Mouse (Mus musculus) CH12.LX (cell line): ENCODE measurements at regions not wholly inside any gene's neighbourhood (a gene's known extent, or its start where the extent isn't known, plus 50 kb on each side); places are given as distances from the start of the nearest gene placed in this dataset.

Experiments used
- DNase-seq: peaks from one replicate; pipeline ENCODE4 v3.0.0-alpha.2; 2013; ENCODE audit errors: extremely low read depth
- H3K27ac ChIP-seq: 2 replicates; pipeline ENCODE4 v1.5.1; 2012; ENCODE audit warnings: low read depth, mild to moderate bottlenecking, control low read depth, moderate library complexity; ENCODE audit not compliant: insufficient read depth
- H3K27me3 ChIP-seq: replicated peaks from 2 replicates; pipeline ENCODE3; 2012; ENCODE audit warnings: inconsistent platforms
- H3K36me3 ChIP-seq, 2 experiments: replicated peaks in 1 of 2; 2 replicates each; pipeline versions ENCODE3 to v1.6.1; 2012; ENCODE audit warnings: inconsistent platforms in 1 of 2, low read length in 1 of 2, mild to moderate bottlenecking in 1 of 2, mixed read lengths in 1 of 2, moderate library complexity in 1 of 2; ENCODE audit not compliant: control insufficient read depth in 1 of 2, insufficient read depth in 1 of 2
- H3K4me1 ChIP-seq, 2 experiments: 2 replicates each; pipeline ENCODE4 v1.6.1; 2012; ENCODE audit warnings: inconsistent platforms in 1 of 2, moderate library complexity in 1 of 2; ENCODE audit not compliant: insufficient read depth in 2 of 2, control insufficient read depth in 1 of 2
- H3K4me2 ChIP-seq: 2 replicates; pipeline ENCODE4 v1.6.1; 2012; ENCODE audit warnings: low read depth, mild to moderate bottlenecking, control low read depth; ENCODE audit not compliant: poor library complexity, insufficient read depth, severe bottlenecking
- H3K4me3 ChIP-seq, 3 experiments: fragments of 150-350 bp in 1 of 3; sonication (generic) in 1 of 3; replicated peaks in 1 of 3; 2 replicates each; pipeline versions ENCODE3 to v1.5.1; 2011 to 2012; ENCODE audit warnings: low read depth in 2 of 3, low read length in 2 of 3, mild to moderate bottlenecking in 2 of 3, moderate library complexity in 2 of 3, control low read depth in 1 of 3, improper control_type of control experiment in 1 of 3, inconsistent platforms in 1 of 3, mixed read lengths in 1 of 3; ENCODE audit not compliant: poor library complexity in 1 of 3
- H3K79me2 ChIP-seq: replicated peaks from 2 replicates; pipeline ENCODE4 v1.6.1; 2012; ENCODE audit warnings: mild to moderate bottlenecking, moderate library complexity; ENCODE audit not compliant: control insufficient read depth, poor library complexity, insufficient read depth, severe bottlenecking; ENCODE audit errors: extremely low read depth
- H3K9ac ChIP-seq: 2 replicates; pipeline ENCODE4 v1.6.1; 2012; ENCODE audit warnings: low read depth, mild to moderate bottlenecking, control low read depth, moderate library complexity; ENCODE audit not compliant: insufficient read depth
- H3K9me3 ChIP-seq: replicated peaks from 2 replicates; pipeline ENCODE3; 2012; ENCODE audit warnings: low read length, inconsistent platforms, mixed read lengths
- CHD1 ChIP-seq: IDR thresholded peaks from 2 replicates; pipeline ENCODE4 v1.6.1; 2012; ENCODE audit warnings: low read depth, low read length, improper control_type of control experiment, inconsistent platforms
- E2F4 ChIP-seq: IDR thresholded peaks from 2 replicates; pipeline ENCODE4 v1.6.1; 2011; ENCODE audit warnings: low read depth, low read length, improper control_type of control experiment; ENCODE audit not compliant: insufficient replicate concordance
- GABPA ChIP-seq: IDR thresholded peaks from 2 replicates; pipeline ENCODE4 v1.6.1; 2012; ENCODE audit warnings: low read depth, low read length, improper control_type of control experiment, inconsistent platforms; ENCODE audit not compliant: insufficient replicate concordance
- KAT2A ChIP-seq: IDR thresholded peaks from 2 replicates; pipeline ENCODE4 v1.6.1; 2012; ENCODE audit warnings: low read length, improper control_type of control experiment, inconsistent platforms; ENCODE audit not compliant: insufficient replicate concordance
- MAZ ChIP-seq: IDR thresholded peaks from 2 replicates; pipeline ENCODE4 v1.6.1; 2012; ENCODE audit warnings: low read depth, mild to moderate bottlenecking, inconsistent platforms, low read length, improper control_type of control experiment, moderate library complexity
- MYC ChIP-seq: IDR thresholded peaks from 2 replicates; pipeline ENCODE4 v1.6.1; 2011; ENCODE audit warnings: low read depth, mild to moderate bottlenecking, improper control_type of control experiment, low read length
- NELFE ChIP-seq: IDR thresholded peaks from 2 replicates; pipeline ENCODE4 v1.6.1; 2011; ENCODE audit warnings: low read depth, low read length, improper control_type of control experiment
- NRF1 ChIP-seq: IDR thresholded peaks from 2 replicates; pipeline ENCODE4 v1.6.1; 2014; ENCODE audit warnings: low read depth, mild to moderate bottlenecking, inconsistent platforms, low read length, improper control_type of control experiment, moderate library complexity
- RAD21 ChIP-seq: IDR thresholded peaks from 2 replicates; pipeline ENCODE4 v1.6.1; 2011; ENCODE audit warnings: low read depth, mild to moderate bottlenecking, low read length, improper control_type of control experiment, moderate library complexity
- TCF12 ChIP-seq: IDR thresholded peaks from 2 replicates; pipeline ENCODE4 v1.6.1; 2014; ENCODE audit warnings: low read depth, mild to moderate bottlenecking, inconsistent platforms, low read length, improper control_type of control experiment
- UBTF ChIP-seq: IDR thresholded peaks from 2 replicates; pipeline ENCODE4 v1.6.1; 2012; ENCODE audit warnings: low read depth, mild to moderate bottlenecking, inconsistent platforms, low read length, improper control_type of control experiment, moderate library complexity
- USF2 ChIP-seq: conservative IDR thresholded peaks from 2 replicates; pipeline ENCODE4 v1.6.1; 2011; ENCODE audit warnings: low read depth, low read length, improper control_type of control experiment
- ZMIZ1 ChIP-seq: IDR thresholded peaks from 2 replicates; pipeline ENCODE4 v1.6.1; 2012; ENCODE audit warnings: low read depth, mild to moderate bottlenecking, inconsistent platforms, low read length, improper control_type of control experiment
- dilution Hi-C: fragments of 300-500 bp; cut with MboI; formaldehyde crosslinking; loops from 2 replicates; pipeline ENCODE4 v1.14.3; 2020; ENCODE audit warnings: low sequenced_read_pairs; ENCODE audit not compliant: extremely low pct_unique_long_range_greater_than_20kb, extremely low pct_ligation_motif_present
- in situ Hi-C: fragments of 300-500 bp; cut with MboI; formaldehyde crosslinking; loops from 3 replicates; pipeline ENCODE4 v1.14.3; 2019; ENCODE audit warnings: low sequenced_read_pairs, low pct_ligation_motif_present, low pct_unique_long_range_greater_than_20kb, mixed read lengths

DNA sequence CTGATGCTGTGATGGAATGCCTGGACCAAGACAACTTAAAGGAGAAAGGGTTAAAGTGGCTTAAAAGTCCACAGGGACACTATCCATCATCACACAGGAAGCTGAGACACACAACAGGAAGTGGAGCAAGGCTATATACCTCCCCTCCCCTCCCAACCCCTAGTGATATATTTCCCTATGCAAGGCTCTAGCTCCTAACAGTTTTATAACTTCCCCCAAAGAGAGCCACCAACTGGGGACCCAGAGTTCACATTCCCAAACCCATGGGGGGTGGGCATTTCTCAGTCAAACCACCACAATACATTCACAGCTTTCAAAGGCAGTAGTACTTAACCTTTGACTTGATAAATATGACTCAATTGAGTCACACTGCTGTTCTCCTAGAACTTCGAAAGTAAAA is 88.6 kb upstream of the Tdrd3 start:
- H3K9me3 ChIP-seq: no peaks in the 10 kb centered on the region
- in situ Hi-C loops (no loop called here), dilution Hi-C loops (no loop called here)
- TF ChIP-seq MAZ: no peak
- H3K79me2 ChIP-seq: no peaks in the 10 kb centered on the region
- H3K36me3 ChIP-seq: no peaks in the 10 kb centered on the region
- no peak overlapping the region for H3K4me3 ChIP-seq
- no peak overlapping the region for H3K4me2 ChIP-seq
- DNase-seq: no peak
- H3K27ac ChIP-seq: no peak overlapping the region
- H3K9ac ChIP-seq: no peak overlapping the region
- peaks cover 3% of the 10 kb centered on the region in 2 experiments; a peak in 2 of 4 replicates for H3K4me1 ChIP-seq
- no peaks in the 10 kb centered on the region for H3K27me3 ChIP-seq

DNA sequence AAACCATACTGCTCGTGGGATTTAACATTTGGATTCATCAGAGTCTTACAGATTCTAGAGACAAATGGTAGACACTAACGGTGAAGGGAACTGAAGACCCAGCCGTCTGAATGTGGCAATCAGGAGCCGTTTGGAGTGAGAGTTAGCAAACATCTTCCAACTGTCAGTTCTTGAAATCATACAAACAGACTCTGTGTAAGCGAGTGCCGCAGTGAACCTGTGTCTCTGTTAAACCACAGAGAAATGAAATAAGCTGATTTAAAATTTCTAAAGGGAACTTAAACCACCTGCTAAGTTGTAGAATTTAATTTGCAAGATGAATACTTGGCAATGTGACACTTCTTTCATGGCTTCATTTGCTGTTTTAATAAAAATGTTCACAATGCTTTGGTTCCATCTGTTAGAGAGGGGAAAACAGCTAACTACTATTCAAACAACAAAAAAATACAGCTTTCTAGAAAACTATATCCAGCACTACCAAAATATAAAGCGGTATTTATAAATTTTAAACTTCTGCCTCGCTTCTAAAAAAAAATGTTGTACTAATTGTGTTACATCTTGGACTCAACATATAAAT is 78.4 kb upstream of the Tdrd3 start:
- dilution Hi-C loops: no loop called here
- H3K4me2 ChIP-seq: no peak overlapping the region
- H3K4me1 ChIP-seq: peaks cover 0 to 8% of the 10 kb centered on the region in 2 experiments; a peak in 1 of 4 replicates
- H3K79me2 ChIP-seq: no peaks in the 10 kb centered on the region
- no peak overlapping the region for H3K4me3 ChIP-seq
- in situ Hi-C loops: no loop called here
- H3K27ac ChIP-seq: no peak overlapping the region
- no peaks in the 10 kb centered on the region for H3K36me3 ChIP-seq
- no peak for DNase-seq
- H3K9ac ChIP-seq: no peak overlapping the region
- H3K9me3 ChIP-seq: no peaks in the 10 kb centered on the region
- H3K27me3 ChIP-seq: no peaks in the 10 kb centered on the region
- TF ChIP-seq USF2: no peak
- no peak for TF ChIP-seq NRF1
- TF ChIP-seq ZMIZ1: no peak

DNA sequence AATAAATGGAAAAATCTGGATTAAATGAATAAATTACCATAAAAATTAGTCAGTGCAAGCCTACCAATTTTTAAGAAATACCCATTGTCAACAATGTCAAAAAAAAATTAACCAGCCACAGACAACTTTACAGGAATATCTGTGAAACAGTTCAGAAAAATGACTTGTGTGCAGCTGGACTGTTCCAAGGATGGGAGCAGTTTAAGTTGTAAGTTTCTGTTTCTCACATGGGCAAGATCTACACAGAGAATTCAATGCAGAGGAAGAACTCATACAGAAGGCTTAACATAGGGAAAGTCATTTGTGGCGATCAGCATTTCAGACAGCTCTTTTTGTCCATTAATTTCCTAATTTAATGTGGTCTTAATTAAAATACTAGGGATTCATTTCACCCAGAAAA is 71.9 kb upstream of the Tdrd3 start:
- no peak for DNase-seq
- H3K9ac ChIP-seq: no peak overlapping the region
- TF ChIP-seq MYC: no peak
- no peak for TF ChIP-seq TCF12
- no peak for TF ChIP-seq NELFE
- no peak for TF ChIP-seq E2F4
- no peak for TF ChIP-seq RAD21
- TF ChIP-seq GABPA: no peak
- TF ChIP-seq KAT2A: no peak
- TF ChIP-seq UBTF: no peak
- TF ChIP-seq CHD1: no peak
- in situ Hi-C loops (no loop called here), dilution Hi-C loops (no loop called here)
- no peaks in the 10 kb centered on the region for H3K36me3 ChIP-seq
- H3K4me2 ChIP-seq: no peak overlapping the region
- no peak overlapping the region for H3K27ac ChIP-seq
- no peaks in the 10 kb centered on the region for H3K9me3 ChIP-seq
- peaks cover under 1 to 9% of the 10 kb centered on the region in 2 experiments; a peak in 3 of 4 replicates for H3K4me1 ChIP-seq
- no peaks in the 10 kb centered on the region for H3K27me3 ChIP-seq
- H3K79me2 ChIP-seq: no peaks in the 10 kb centered on the region
- H3K4me3 ChIP-seq: no peak overlapping the region
